Mouse (Mus musculus) E14TG2a.4 (cell line): ENCODE results near the gene C1qtnf1.

Experiments
- H3K27me3 ChIP-seq: 2 replicates; pipeline ENCODE4 v1.6.1; 2014; ENCODE audit warnings: low read length, control low read depth; ENCODE audit not compliant: insufficient read depth
- H3K36me3 ChIP-seq: 2 replicates; pipeline ENCODE4 v1.6.1; 2014; ENCODE audit warnings: low read length, control low read depth; ENCODE audit not compliant: insufficient read depth
- H3K4me1 ChIP-seq: replicated peaks from 2 replicates; pipeline ENCODE4 v1.6.1; 2014; ENCODE audit warnings: low read depth, low read length, control low read depth
- H3K4me3 ChIP-seq: replicated peaks from 2 replicates; pipeline ENCODE4 v1.5.1; 2014; ENCODE audit warnings: mild to moderate bottlenecking, low read length
- H3K9me3 ChIP-seq: 2 replicates; pipeline ENCODE4 v1.6.1; 2014; ENCODE audit warnings: low read length, control low read depth
- CTCF ChIP-seq: conservative IDR thresholded peaks from 2 replicates; pipeline ENCODE4 v1.5.1; 2014; ENCODE audit warnings: low read length
- NANOG ChIP-seq: IDR thresholded peaks from 2 replicates; pipeline ENCODE4 v1.6.1; 2014; ENCODE audit warnings: borderline replicate concordance, low read length, mixed read lengths
- POU5F1 ChIP-seq: IDR thresholded peaks from 2 replicates; pipeline ENCODE4 v1.6.1; 2014; ENCODE audit warnings: low read length, borderline replicate concordance

Gene C1qtnf1

GRCm38 (mm10) chr11:118481231-118481630 is 53.2 kb downstream of the C1qtnf1 start:
- Histone ChIP-seq H3K27me3 (0 out of 2 replicates have a peak, but pooled peaks cover 3% of the 10 kb centered on the region), H3K4me1 (peaks cover 62% of the 10 kb centered on the region), H3K4me3 (no peak overlapping the region), H3K36me3 (peaks cover 75% of the 10 kb centered on the region), H3K9me3 (no peaks in the 10 kb centered on the region)
- TF ChIP-seq CTCF (no peak), POU5F1 (no peak), NANOG (no peak)

GRCm38 (mm10) chr11:118481751-118482150 is 53.7 kb downstream of the C1qtnf1 start:
- Histone ChIP-seq H3K4me3 (no peak overlapping the region), H3K36me3 (peaks cover 80% of the 10 kb centered on the region), H3K4me1 (peaks cover 61% of the 10 kb centered on the region), H3K9me3 (no peaks in the 10 kb centered on the region), H3K27me3 (0 out of 2 replicates have a peak, but pooled peaks cover 3% of the 10 kb centered on the region)
- TF ChIP-seq CTCF (no peak), NANOG (no peak), POU5F1 (no peak)

GRCm38 (mm10) chr11:118484169-118484568 is 56.2 kb downstream of the C1qtnf1 start:
- TF ChIP-seq POU5F1 (no peak), NANOG (no peak), CTCF (no peak)
- peaks cover 65% of the 10 kb centered on the region for H3K4me1 ChIP-seq
- H3K27me3 ChIP-seq: 0 out of 2 replicates have a peak, but pooled peaks cover 1% of the 10 kb centered on the region
- H3K4me3 ChIP-seq: no peak overlapping the region
- peaks cover 88% of the 10 kb centered on the region for H3K36me3 ChIP-seq
- no peaks in the 10 kb centered on the region for H3K9me3 ChIP-seq

- Histone ChIP-seq H3K36me3 (peaks cover 78% of the 10 kb centered on the region), H3K27me3 (peaks cover 7% of the 10 kb centered on the region), H3K4me1 (peaks cover 66% of the 10 kb centered on the region), H3K9me3 (no peaks in the 10 kb centered on the region), H3K4me3 (no peak overlapping the region)
- TF ChIP-seq NANOG (no peak), POU5F1 (no peak), CTCF (no peak)
These were observed 57.3 kb downstream of the C1qtnf1 start for GRCm38 (mm10) chr11:118485338-118485737.

- Histone ChIP-seq H3K9me3 (no peaks in the 10 kb centered on the region), H3K4me3 (no peak overlapping the region), H3K4me1 (peaks cover 70% of the 10 kb centered on the region), H3K27me3 (peaks cover 11% of the 10 kb centered on the region), H3K36me3 (peaks cover 75% of the 10 kb centered on the region)
- no peak for TF ChIP-seq NANOG
- TF ChIP-seq CTCF: no peak
- TF ChIP-seq POU5F1: no peak
These were observed 57.8 kb downstream of the C1qtnf1 start for GRCm38 (mm10) chr11:118485780-118486179.

GRCm38 (mm10) chr11:118486281-118486680 is 58.3 kb downstream of the C1qtnf1 start:
- Histone ChIP-seq H3K9me3 (no peaks in the 10 kb centered on the region), H3K27me3 (peaks cover 11% of the 10 kb centered on the region), H3K4me3 (no peak overlapping the region), H3K4me1 (peaks cover 73% of the 10 kb centered on the region), H3K36me3 (peaks cover 70% of the 10 kb centered on the region)
- TF ChIP-seq NANOG (no peak), POU5F1 (no peak), CTCF (no peak)

- no peaks in the 10 kb centered on the region for H3K9me3 ChIP-seq
- no peak overlapping the region for H3K4me3 ChIP-seq
- TF ChIP-seq NANOG (no peak), CTCF (no peak), POU5F1 (no peak)
- peaks cover 61% of the 10 kb centered on the region for H3K36me3 ChIP-seq
- peaks cover 11% of the 10 kb centered on the region for H3K27me3 ChIP-seq
- peaks cover 74% of the 10 kb centered on the region for H3K4me1 ChIP-seq
These were observed 59.1 kb downstream of the C1qtnf1 start for GRCm38 (mm10) chr11:118486881-118487772.

GRCm38 (mm10) chr11:118488191-118488906 is 60.3 kb downstream of the C1qtnf1 start:
- peaks cover 64% of the 10 kb centered on the region for H3K4me1 ChIP-seq
- H3K36me3 ChIP-seq: peaks cover 49% of the 10 kb centered on the region
- no peaks in the 10 kb centered on the region for H3K9me3 ChIP-seq
- TF ChIP-seq NANOG (no peak), POU5F1 (no peak), CTCF (peak; percentile 31)
- peaks cover 11% of the 10 kb centered on the region for H3K27me3 ChIP-seq
- no peak overlapping the region for H3K4me3 ChIP-seq
